Mouse (Mus musculus): ENCODE data around the gene Cyb5rl. TPM values are rescaled to one million over a fixed set of nuclear protein-coding genes. Genes with fewer than 3 reads are reported as not detected.

Cyb5rl gene
- total and polyA plus RNA-seq, 2 experiments from 2014 or later: 5.6 to 20.5 TPM

GRCm38 (mm10) chr4:107021464-107021863 is 45.3 kb upstream of the Cyb5rl start:
- Histone ChIP-seq H3K4me3 (ENCODE audit: low read depth, low read length) (no peak overlapping the region), H3K9me3 (ENCODE audit: low read length) (no peaks in the 10 kb centered on the region), H3K4me1 (ENCODE audit: insufficient read depth, low read length) (peaks cover 23% of the 10 kb centered on the region), H3K27ac (ENCODE audit: low read depth, low read length) (no peak overlapping the region), H3K4me2 (ENCODE audit: low read depth, low read length, poor library complexity, severe bottlenecking) (no peak overlapping the region), H3K9ac (replicated peaks; ENCODE audit: low read length, poor library complexity, severe bottlenecking) (no peak overlapping the region), H3K27me3 (ENCODE audit: insufficient read depth, low read length) (no peaks in the 10 kb centered on the region), H3K36me3 (ENCODE audit: insufficient read depth, low read length) (no peaks in the 10 kb centered on the region)
- peak; percentile 35 for TF ChIP-seq CTCF (IDR thresholded peaks at IDR 0.05)
- DNase-seq (ENCODE audit: low spot score) (no peak), ATAC-seq (ENCODE audit: low FRiP score) (no peak)
- WGBS: 55% methylated on average over 3 of the region's 3 CpGs

- Histone ChIP-seq H3K4me3 (ENCODE audit: low read depth, low read length) (no peak overlapping the region), H3K4me2 (ENCODE audit: low read depth, low read length, poor library complexity, severe bottlenecking) (no peak overlapping the region), H3K36me3 (ENCODE audit: insufficient read depth, low read length) (0 out of 2 replicates have a peak, but pooled peaks cover 5% of the 10 kb centered on the region), H3K4me1 (ENCODE audit: insufficient read depth, low read length) (peaks cover 12% of the 10 kb centered on the region), H3K9ac (replicated peaks; ENCODE audit: low read length, poor library complexity, severe bottlenecking) (no peak overlapping the region), H3K27me3 (ENCODE audit: insufficient read depth, low read length) (no peaks in the 10 kb centered on the region), H3K27ac (ENCODE audit: low read depth, low read length) (no peak overlapping the region), H3K9me3 (ENCODE audit: low read length) (no peaks in the 10 kb centered on the region)
- DNase-seq (ENCODE audit: low spot score): no peak
- WGBS: 90% methylated on average over 7 of the region's 7 CpGs
- no peak for ATAC-seq (ENCODE audit: low FRiP score)
- TF ChIP-seq CTCF (IDR thresholded peaks at IDR 0.05): no peak
Measured at GRCm38 (mm10) chr4:107024899-107025298, 41.9 kb upstream of the Cyb5rl start.

- no peak for ATAC-seq (ENCODE audit: low FRiP score)
Measured at GRCm38 (mm10) chr4:107025369-107025768, 41.4 kb upstream of the Cyb5rl start.

GRCm38 (mm10) chr4:107026451-107026850 is 40.3 kb upstream of the Cyb5rl start:
- ATAC-seq (ENCODE audit: low FRiP score) (no peak), DNase-seq (ENCODE audit: low spot score) (no peak)
- Histone ChIP-seq H3K36me3 (ENCODE audit: insufficient read depth, low read length) (peaks cover 11% of the 10 kb centered on the region; the same call in 1 of the 2 replicates), H3K9ac (replicated peaks; ENCODE audit: low read length, poor library complexity, severe bottlenecking) (no peak overlapping the region), H3K4me1 (ENCODE audit: insufficient read depth, low read length) (peaks cover 6% of the 10 kb centered on the region; the same call in 1 of the 2 replicates), H3K27me3 (ENCODE audit: insufficient read depth, low read length) (no peaks in the 10 kb centered on the region), H3K27ac (ENCODE audit: low read depth, low read length) (peak overlapping the region; percentile 28; the same call in 1 of the 2 replicates), H3K9me3 (ENCODE audit: low read length) (no peaks in the 10 kb centered on the region), H3K4me2 (ENCODE audit: low read depth, low read length, poor library complexity, severe bottlenecking) (no peak overlapping the region), H3K4me3 (ENCODE audit: low read depth, low read length) (no peak overlapping the region)
- 52% methylated on average over 8 of the region's 8 CpGs for WGBS
- TF ChIP-seq CTCF (IDR thresholded peaks at IDR 0.05): no peak

More at GRCm38 (mm10) chr4:107025369-107025768, 41.4 kb upstream of the Cyb5rl start:
- no peak overlapping the region for H3K4me3 ChIP-seq (ENCODE audit: low read depth, low read length)
- no peaks in the 10 kb centered on the region for H3K27me3 ChIP-seq (ENCODE audit: insufficient read depth, low read length)
- DNase-seq (ENCODE audit: low spot score): no peak
- peaks cover 5% of the 10 kb centered on the region; the same call in 1 of the 2 replicates for H3K36me3 ChIP-seq (ENCODE audit: insufficient read depth, low read length)
- H3K9ac ChIP-seq (replicated peaks; ENCODE audit: low read length, poor library complexity, severe bottlenecking): no peak overlapping the region
- WGBS: 77% methylated on average over 5 of the region's 5 CpGs
- H3K9me3 ChIP-seq (ENCODE audit: low read length): no peaks in the 10 kb centered on the region
- H3K4me2 ChIP-seq (ENCODE audit: low read depth, low read length, poor library complexity, severe bottlenecking): no peak overlapping the region
- no peak for TF ChIP-seq CTCF (IDR thresholded peaks at IDR 0.05)
- peaks cover 8% of the 10 kb centered on the region; the same call in 1 of the 2 replicates for H3K4me1 ChIP-seq (ENCODE audit: insufficient read depth, low read length)
- no peak overlapping the region for H3K27ac ChIP-seq (ENCODE audit: low read depth, low read length)

- H3K27me3 ChIP-seq (ENCODE audit: insufficient read depth, low read length): no peaks in the 10 kb centered on the region
- DNase-seq (ENCODE audit: low spot score) (no peak), ATAC-seq (ENCODE audit: low FRiP score) (no peak)
- H3K4me2 ChIP-seq (ENCODE audit: low read depth, low read length, poor library complexity, severe bottlenecking): no peak overlapping the region
- no peak overlapping the region for H3K27ac ChIP-seq (ENCODE audit: low read depth, low read length)
- no peak overlapping the region for H3K4me3 ChIP-seq (ENCODE audit: low read depth, low read length)
- no peak for TF ChIP-seq CTCF (IDR thresholded peaks at IDR 0.05)
- H3K9ac ChIP-seq (replicated peaks; ENCODE audit: low read length, poor library complexity, severe bottlenecking): no peak overlapping the region
- H3K4me1 ChIP-seq (ENCODE audit: insufficient read depth, low read length): no peaks in the 10 kb centered on the region
- H3K36me3 ChIP-seq (ENCODE audit: insufficient read depth, low read length): peaks cover 37% of the 10 kb centered on the region
- WGBS: 93% methylated on average over 4 of the region's 4 CpGs
- no peaks in the 10 kb centered on the region for H3K9me3 ChIP-seq (ENCODE audit: low read length)
Measured at GRCm38 (mm10) chr4:107035689-107036088, 31.1 kb upstream of the Cyb5rl start.

GRCm38 (mm10) chr4:107036985-107037384 is 29.8 kb upstream of the Cyb5rl start:
- Histone ChIP-seq H3K36me3 (ENCODE audit: insufficient read depth, low read length) (peaks cover 44% of the 10 kb centered on the region), H3K4me1 (ENCODE audit: insufficient read depth, low read length) (no peaks in the 10 kb centered on the region), H3K4me2 (ENCODE audit: low read depth, low read length, poor library complexity, severe bottlenecking) (no peak overlapping the region), H3K27me3 (ENCODE audit: insufficient read depth, low read length) (no peaks in the 10 kb centered on the region), H3K9me3 (ENCODE audit: low read length) (no peaks in the 10 kb centered on the region), H3K9ac (replicated peaks; ENCODE audit: low read length, poor library complexity, severe bottlenecking) (no peak overlapping the region), H3K4me3 (ENCODE audit: low read depth, low read length) (no peak overlapping the region), H3K27ac (ENCODE audit: low read depth, low read length) (no peak overlapping the region)
- DNase-seq (ENCODE audit: low spot score) (no peak), ATAC-seq (ENCODE audit: low FRiP score) (no peak)
- peak; percentile 35; the same call in 1 of the 2 replicates for TF ChIP-seq CTCF (IDR thresholded peaks at IDR 0.05)
- WGBS: 89% methylated on average over 2 of the region's 2 CpGs
